Mouse (Mus musculus) midbrain, embryonic 14.5 days (tissue): ENCODE data around the gene Lipk. TPM values are rescaled to one million over a fixed set of nuclear protein-coding genes. Genes with fewer than 3 reads are reported as not detected.

ENCODE experiments used
- microRNA-seq: library from miRNA; unstranded; fragments of <30 nt; microRNA quantifications from one replicate; pipeline ENCODE4, GENCODE M21; 2016
- polyA plus RNA-seq: library from polyadenylated mRNA; unstranded; fragments of >200 nt; fragmentation: Nextera tagmentation; extraction: Ambion mirVana; gene quantifications from 2 replicates; pipeline ENCODE4 v1.2.1, GENCODE M21; 2014

The Lipk gene
- polyA plus RNA-seq, 1 experiment from 2014 or later: not detected

Small RNA genes lying within 50 kb of the gene (microRNA-seq; reads per million reads assigned to microRNA genes)
- not detected for gene Gm23334

Other genes starting within 250 kb of the Lipk start
- gene Lipo3, start 246.3 kb upstream of the Lipk start, polyA plus RNA-seq: 12.8 and 16.1 TPM in 2 replicates
- gene Lipo1, start 220.8 kb upstream of the Lipk start, polyA plus RNA-seq: not detected in 2 replicates
- gene Lipf, start 47.1 kb upstream of the Lipk start, polyA plus RNA-seq: not detected in 2 replicates
- not detected in 2 replicates for gene Lipn, start 59.1 kb downstream of the Lipk start, polyA plus RNA-seq
- not detected in 2 replicates for gene Lipm, start 92.6 kb downstream of the Lipk start, polyA plus RNA-seq
- not detected in 2 replicates for gene Ankrd22, start 157.8 kb downstream of the Lipk start, polyA plus RNA-seq
- 11.5 and 15.2 TPM in 2 replicates for gene Stambpl1, start 183.9 kb downstream of the Lipk start, polyA plus RNA-seq
- 0.59 and 11.3 TPM in 2 replicates for gene Acta2, start 247.3 kb downstream of the Lipk start, polyA plus RNA-seq